Mouse (Mus musculus) thymus, postnatal 10 days (tissue): Measurements from ENCODE around the gene Ptpn3.

Experiments used
- DNase-seq, 2 experiments: peaks; one replicate each; pipeline ENCODE4 v3.0.0; 2021; ENCODE audit warnings: low spot score in 2 of 2

Ptpn3 gene

DNA sequence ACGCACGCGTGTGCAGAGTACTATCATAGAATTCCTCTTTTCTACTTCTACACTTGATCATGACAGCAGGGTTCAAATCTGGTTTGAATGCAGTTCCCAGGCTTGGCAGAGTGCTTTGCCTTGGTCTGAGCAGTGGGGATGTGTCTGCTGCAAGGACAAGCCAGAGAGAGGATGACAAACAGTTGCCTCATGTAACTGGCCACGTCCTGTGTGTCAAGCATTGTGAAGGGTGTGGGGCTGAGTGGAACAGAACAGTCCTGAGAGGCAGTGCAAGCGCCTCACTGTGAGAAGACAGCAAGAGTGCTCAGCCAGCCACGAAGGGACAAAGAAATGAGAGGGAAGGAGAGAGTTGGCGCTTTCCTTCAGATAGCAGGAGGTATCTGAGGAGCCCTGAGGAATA is 37.9 kb downstream of the Ptpn3 start:
- no peak for DNase-seq

DNA sequence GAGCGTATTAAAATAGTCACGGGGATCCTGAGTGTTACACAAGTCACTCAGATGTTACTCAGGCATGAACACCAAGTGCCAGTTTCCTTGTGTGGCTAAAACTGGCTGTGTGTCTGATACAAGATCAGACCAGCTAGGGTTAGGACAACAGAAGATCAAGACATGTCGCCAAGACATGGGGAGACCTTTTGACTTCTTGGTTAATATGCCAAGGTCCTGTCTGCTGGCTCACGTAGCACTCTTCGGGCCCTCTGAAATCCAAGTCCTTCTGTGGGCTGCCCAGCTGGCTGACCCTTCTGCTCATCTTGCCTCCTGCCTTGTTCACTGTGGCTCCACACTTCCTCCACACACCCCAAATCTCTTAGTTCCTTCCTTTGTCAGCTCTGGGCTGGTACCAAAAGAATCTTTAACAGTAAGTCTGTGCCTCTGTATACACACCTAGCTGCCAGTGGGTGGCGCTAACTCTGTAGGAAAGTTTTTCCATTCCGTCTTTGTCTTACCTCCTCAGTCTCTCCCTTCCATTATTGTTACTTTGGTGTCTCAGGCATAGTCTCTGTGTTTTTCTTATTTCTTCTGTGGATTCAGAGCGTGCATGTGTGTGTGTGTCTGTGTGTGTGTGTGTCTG is 38.5 kb downstream of the Ptpn3 start:
- DNase-seq, result no peak

DNA sequence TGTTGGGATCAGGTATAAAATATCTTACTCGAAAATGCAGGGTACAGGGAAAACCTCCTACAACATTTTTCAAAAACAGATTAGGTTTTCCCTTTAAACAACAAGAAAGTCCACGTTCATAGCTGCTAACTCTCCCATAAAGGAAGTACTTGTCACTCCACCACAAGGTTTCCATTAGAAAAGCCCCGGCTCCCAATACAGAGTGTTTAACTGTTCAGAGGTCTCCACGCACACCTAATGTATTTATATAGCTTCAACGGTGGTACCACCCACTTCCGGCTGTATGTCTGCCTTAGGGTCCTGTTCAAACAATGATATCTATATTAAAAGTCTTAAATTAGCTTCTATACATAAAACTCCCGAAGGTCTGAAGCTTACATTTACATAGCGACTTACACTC is 39.2 kb downstream of the Ptpn3 start:
- DNase-seq, result no peak

DNA sequence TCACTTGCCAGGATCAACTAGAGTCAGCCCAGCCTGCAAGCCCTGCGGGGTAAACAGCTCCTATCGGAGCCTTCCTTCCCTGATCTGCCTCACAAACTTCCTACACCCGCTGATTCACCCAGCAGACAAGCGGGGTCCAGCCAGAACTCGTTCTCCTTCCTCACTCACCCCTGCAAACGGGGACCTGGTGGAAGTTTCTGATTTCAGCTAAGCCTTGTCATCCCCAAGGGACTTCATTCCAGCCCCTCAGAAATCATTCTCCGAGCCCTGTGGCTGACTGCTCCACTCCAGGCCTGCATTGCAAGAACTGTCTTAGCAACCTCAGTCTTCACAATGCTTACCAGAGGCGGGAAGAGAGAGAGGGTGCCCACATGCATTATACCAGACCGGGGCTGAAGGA is 39.8 kb downstream of the Ptpn3 start:
- no peak for DNase-seq

DNA sequence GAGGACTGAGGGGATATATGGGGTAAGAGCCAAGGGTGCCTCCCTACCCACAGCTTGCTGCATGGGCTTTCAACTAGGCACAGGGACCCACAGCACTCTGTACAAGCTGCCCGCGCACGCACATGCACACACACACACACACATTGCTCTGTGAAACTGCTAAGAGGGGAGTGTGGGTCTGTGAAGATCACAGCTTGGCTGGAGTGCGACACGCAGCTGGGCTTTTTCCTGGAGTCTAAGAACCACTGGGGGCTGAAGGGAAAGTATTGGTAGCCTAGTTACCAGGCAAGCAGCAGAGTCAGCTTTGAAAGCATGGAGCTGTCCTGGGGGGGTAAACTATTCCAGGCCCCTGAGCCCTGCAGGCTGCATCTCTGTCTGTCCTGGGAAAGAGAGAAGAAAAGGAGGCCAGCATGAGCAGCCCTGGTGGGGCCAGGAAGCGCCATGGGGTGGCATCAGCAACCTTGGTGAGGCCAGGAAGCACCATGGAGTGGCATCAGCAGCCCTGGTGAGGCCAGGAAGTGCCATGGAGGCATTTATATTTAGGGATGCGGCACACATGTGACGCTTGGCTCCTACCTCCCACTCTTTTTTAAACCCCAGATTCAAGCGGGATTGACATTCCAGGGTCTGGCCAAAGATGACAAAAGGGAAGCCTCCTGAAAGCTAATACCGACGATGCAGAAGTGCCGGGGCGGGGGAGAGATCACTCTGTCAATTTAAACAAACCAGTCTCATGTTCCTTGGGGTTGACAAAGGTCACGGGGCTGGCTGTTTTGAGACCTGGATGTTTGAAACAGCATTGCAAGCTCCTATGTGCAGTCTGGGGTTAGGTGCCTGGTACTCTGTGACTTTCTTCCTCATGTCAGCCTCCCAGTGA is 43.2 kb downstream of the Ptpn3 start:
- no peak for DNase-seq

DNA sequence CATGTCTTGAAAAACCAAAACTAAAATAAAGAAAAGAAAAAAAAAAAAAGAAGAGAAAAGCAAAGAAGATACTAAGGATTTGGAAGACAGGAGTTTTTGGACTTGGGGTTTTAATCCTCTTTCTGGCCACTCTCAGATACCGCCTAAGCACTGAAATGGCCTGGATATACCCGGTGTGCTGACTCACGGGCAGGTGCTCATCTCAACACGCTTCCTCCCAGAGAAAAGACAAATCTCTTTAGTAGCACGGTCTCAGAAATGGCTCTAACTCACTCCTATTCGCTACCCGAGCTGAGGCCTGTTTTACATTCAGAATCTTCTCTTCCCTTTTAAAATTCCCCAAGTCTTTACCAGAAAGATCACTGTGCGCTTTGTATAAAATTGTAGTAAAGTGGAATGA is 44.2 kb downstream of the Ptpn3 start:
- DNase-seq, result no peak

DNA sequence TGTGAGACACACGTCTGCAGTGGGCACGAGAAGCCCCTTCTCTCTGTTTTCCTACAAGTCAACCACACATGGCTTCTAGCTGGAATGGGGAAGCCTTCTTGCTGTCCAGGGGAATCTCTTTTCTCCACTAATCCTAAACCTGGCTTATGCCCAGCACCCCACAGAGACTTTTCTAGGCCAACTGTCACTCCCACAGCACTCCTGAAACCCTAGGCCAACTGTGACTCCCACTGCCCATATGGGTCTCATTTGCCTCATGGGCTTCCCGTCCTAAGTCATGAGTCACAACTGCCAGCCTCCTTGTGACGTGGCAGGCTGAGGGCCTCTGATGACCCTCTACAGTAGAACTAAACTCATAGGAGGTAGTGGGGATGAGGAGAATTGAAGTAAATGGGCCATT is 44.9 kb downstream of the Ptpn3 start:
- no peak for DNase-seq

DNA sequence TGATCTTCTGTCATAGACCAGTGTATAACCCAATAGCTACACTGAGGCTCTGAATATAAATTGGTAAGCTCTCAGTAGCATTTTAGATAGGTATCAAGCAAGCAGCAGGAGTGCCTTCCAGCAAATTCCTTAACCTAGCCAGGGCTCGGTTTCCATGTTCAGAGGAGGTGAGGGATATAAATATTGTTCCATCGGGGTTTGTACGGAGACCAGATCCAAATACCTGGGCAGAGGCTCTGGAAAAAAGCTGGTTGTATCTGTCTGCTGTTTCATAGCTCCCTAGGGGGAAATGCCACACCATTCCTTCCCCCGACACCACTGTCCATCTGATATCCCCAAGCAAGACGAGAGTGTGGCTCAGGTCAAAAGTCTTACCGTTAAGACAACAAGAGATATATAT is 47.2 kb downstream of the Ptpn3 start:
- DNase-seq, result no peak

DNA sequence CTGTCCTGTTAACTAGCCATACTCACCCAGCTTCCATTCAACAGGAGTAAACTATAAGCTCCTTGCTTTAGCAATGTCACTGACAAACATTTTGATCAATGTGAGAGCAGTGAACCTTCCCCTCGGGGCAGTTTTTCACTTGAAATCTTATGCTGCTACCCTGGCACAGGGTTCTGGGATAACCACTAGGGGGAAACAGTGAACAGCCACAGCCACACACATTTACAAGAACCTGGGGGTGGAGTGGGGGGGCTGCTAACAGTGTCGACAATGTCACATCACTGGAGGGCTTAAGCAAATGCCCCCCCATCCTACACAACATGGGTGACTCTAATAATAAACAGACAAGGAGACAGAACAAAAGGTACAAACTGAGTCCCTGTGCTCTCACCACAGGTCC is 51.0 kb downstream of the Ptpn3 start:
- DNase-seq, result peak in 1 of 2 experiments; percentile 13

DNA sequence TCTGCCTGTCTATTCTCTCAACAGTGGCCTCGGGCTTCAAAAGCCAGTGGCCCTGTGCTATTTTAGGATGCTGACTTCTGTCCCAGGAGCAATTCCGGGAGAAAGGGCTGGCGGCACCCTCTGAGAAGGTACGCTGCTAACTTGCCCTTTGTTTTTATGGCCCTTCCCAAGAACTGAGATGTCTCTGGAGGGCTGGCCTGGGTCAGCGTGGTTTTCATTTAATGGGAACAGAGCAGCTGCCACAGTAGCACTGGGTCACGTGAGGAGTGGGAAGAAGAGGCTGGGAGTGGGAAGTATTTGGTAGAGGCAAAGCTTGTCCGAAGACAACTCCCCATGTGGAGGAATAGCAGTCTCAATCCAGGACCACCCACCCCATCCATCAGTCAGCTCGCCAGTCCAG is 52.5 kb downstream of the Ptpn3 start:
- no peak for DNase-seq

DNA sequence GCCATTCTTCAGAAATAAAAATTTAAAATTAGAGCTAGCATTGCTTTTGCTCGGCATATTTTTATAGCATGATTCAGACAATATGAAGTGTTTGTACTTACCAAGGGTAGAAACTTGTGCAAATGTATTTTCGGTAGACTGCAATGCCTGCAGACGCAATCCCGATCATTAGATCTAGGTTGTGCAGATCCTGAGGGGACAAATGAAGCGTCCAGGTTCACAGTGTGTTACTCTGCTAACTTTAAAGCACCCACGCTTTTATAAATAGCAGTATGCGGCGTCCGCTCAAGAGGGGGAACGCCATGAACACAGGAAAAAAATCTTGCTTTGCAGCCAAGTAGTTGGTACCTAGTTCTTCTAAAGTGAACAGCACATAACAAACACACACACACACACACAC is 56.8 kb downstream of the Ptpn3 start:
- DNase-seq, result no peak

DNA sequence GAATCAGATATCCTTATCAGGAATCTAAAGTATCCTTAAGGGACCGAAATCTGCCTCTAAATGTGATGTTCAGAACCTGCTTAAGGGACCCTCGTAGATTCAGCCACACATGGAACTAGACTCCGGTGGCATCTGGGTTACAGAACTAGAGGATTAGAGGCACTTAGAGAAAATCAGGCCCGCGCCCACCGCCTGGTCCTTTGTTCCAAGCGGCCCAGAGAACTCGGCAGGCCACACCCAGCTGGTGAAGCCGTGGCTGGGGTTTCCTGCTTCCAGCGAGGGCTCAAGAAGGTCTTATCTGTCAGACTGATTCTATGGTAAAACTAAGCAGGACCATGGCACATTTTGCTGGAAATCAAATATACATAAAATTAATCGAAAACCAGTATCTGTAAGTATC is 58.3 kb downstream of the Ptpn3 start:
- no peak for DNase-seq

DNA sequence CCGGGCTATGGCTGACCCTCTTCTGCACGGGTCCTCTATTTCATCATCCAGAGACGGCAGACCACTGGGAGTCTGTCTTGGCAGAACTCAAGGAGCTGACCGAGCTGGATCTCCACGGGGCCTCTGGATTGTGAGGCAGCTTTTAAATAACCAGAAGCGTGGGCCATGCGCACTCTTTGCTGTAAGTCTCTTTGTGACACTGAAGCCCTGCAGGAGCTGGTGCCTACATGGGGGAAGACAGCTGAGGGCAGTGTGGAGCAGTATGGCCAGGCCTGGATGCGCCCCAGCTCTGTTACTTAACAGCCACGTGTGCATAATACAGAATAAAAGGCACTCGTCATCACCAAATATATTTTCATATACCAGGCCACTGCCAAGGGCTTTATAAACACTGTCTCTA is 60.7 kb downstream of the Ptpn3 start:
- no peak for DNase-seq

DNA sequence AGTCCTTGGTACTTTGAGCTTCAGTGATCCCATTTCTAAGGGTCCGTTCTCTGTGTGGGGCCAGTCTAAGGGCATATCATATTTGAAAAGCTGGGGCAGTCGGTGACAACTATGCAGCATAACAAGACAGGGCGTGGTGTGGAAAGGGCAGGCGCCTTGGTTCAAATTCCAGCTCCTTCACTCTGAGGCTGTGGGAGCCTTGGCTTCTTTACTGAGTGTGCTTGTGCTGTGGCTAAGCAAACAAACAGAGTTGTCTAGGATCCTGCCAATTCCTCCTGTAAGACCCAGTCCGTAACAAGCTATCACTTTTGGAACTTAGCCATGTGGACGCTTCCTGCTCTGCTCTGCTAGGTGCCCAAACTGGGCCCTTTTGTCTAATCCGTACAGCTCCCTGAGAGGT is 61.5 kb downstream of the Ptpn3 start:
- no peak for DNase-seq

DNA sequence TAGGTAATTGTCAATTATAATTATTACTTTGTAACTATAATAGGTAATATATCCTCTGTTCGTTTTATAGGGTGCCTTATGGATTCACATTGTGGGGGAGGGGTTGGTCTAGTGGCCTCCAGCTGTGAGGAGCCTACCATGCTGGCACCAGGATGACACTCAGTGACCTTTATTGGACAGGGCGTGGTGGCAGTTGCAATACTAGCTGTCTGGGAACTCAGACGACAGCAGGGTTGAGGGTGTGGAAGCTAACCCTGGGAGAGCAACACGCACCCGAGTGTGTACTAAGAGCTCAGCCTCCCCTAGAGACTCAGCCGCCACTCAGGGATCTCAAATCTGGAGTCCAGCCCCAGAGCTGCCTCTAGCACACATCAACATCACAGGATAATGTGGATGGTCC is 62.5 kb downstream of the Ptpn3 start:
- no peak for DNase-seq

DNA sequence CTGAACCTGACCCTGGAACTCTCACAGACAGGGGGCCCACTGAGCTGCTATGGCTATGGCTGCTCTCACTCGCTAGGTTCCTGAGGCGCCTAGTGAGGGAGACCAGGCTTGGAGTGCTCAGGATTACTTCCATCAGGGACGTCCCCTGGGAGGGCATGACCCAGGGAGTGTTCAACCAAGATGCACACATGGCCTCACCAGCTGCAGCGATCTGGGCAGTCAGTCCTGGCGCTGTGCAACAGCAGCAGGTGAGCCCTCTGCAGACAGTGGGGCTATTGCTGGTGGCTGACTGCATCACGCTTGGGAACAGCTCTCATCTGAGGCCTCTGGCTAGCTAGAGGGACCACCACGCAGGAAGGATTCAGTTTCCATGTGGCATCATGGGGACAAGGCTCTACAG is 63.5 kb downstream of the Ptpn3 start:
- DNase-seq, result no peak

DNA sequence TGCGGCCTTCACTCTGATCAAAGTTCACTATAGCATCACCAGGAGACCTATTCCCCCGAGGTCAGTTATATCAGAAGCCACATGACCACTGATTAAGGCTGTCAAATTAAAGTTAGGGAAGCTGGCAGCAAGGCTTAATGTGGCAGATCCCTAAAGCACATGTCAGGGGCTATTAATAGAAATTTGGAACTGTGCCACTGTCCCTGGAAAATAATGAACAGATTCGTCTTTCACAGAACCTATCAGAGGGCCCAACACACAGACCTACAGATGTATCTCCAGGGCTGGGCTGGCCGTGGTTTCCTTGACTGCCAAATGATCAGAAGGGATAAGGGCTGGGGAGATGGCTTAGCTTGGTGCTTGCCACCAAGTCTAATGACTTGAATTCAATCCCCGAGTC is 65.1 kb downstream of the Ptpn3 start:
- no peak for DNase-seq

DNA sequence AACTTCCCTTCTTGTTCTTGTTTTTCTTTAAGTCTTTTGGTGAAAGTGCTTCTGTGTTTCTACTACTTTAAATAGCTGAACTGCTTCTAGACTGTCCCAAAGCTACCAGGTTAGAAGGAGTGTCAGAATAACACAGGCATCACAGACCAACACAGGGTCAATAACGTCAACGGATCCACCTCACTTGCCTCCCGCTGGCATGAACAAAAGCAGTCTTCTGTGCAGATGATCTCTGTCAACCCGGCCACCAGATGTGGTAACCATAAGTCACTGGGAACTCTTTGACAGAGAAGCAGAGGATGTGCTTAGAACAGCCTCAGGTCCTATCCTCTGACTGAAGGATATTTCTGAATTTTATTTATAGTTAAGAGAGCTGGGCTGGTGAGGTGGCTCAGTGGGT is 65.9 kb downstream of the Ptpn3 start:
- no peak for DNase-seq

DNA sequence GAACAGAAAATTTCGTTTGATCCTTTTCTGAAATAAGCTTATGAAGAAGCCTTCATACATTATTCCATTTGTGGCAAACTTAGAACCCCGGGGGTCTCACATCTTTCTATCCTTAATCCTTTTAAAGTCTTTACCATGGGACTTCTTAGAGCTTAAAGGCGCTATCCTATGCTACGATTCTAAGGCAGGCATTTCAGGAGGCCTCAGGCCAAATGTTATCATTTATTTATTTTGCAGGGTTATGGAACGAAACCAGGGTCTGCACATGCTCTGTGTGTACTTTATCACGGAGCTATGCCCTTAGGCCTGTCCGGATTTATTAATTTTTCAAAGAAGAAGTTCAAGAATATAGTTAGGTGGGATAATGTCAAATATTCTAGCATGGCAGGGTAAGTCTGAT is 67.3 kb downstream of the Ptpn3 start:
- DNase-seq, result no peak

DNA sequence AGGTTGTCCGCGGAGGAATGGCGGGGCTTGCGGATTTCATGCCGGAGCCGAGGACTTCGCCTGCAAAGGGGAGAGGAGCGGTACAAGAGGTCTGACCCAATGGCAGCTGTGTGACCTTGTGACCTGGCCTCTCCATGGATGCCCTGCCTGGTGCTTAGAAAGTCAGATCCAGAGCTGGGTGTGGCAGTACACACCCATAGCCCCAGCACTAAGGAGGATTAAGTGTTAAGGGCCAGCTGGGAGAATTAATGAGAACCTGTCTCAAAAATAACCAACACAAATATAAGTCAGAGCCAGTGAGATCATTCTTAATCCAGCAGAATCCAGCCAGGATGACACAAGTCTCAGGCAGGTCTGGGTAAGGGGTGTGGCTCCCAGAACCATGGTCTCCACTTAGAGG is 69.2 kb downstream of the Ptpn3 start:
- DNase-seq, result no peak

DNA sequence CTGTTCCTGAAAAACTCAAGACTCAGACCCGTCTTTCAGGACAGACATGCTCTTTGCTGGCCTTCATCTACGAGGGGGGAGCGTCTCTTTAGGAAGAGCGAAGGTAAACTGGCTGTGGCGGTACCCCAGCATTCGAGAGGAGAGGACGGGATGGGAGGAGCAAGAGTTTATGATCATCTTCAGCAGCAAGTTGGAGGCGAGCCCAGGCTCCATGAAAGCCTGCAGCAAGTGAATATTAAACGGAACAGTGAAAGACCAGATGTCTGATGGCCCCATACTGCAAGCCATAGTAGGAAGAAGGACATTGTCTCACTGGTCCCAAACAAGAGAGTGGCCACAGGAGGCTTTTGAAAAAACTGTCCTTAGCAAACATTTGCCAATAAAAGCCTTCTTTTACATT is 70.3 kb downstream of the Ptpn3 start:
- DNase-seq, result no peak

DNA sequence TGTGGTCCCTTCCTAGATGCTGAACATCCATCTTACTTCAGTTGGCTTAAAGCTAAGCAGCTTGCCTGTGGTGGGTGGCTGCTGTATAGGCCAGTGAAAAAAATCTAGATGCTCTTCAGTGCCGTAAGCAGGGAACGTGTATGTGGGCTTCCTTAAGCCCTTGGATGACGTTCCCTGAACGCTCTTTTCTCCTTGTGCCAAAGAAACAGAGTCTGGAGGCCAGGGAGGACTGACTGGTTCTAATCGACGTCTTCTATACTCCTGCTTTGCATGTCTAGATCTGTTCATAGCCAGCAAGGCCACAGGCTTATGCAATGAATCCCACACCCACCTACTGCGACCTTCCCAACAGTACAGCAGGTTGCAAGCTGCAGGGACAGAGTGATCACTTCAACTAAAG is 71.3 kb downstream of the Ptpn3 start:
- DNase-seq, result no peak

DNA sequence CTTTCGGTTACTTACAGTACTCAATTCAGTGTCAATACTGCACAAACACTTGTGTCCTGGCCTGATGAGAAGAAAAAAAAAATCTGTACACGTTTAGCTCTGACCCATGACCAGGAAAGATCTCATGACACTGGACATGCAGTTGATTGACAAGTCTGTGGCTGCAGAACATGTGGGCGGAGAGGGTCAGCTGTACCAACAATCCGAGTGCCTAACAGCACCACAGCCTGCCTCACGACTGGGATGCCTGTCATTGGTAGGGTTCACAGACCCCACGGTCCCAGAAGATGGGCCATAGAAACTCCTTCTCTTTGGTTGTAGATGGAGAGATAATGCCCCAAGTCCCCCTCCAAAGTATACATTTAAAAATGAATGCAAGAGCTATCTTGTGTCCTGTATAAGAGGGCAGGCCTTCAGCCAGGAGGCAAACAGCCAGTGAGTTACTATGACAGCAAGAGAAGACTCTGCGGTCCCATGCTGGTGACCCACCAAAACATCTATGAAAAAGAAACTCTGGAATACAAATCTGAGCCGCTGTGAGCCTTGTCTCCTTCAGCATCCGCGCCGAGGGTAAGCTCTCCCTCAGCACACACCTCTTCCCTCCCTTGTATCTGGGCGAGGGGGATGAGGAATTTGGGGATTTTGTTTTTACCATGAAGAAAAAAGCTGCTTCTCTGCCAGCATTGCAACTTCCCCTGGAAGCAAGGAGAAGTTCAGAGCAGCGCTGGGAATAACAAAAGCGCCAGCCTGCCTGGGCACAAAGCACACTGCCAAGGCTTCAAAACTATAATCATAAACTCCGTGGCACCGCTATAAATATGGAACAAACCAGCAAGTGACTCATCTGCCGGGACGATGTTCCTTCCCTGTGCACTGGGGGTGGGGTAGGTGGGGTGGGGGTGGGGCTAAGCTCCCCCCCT is 72.8 kb downstream of the Ptpn3 start:
- DNase-seq, result no peak
